Mouse (Mus musculus) pancreas, adult 10 weeks (tissue): ENCODE data around the gene Gm884. TPM values are rescaled to one million over a fixed set of nuclear protein-coding genes. Genes with fewer than 3 reads are reported as not detected.

Experiments used
- polyA plus RNA-seq: library from polyadenylated mRNA; stranded (reverse); fragments of 350-450 nt; fragmentation: Illumina TruSeq; extraction: RNeasy Lipid Tissue Mini Kit (QIAGEN cat#74804); gene quantifications from one replicate; pipeline ENCODE4 v1.2.3, GENCODE M21; 2015; ENCODE audit warnings: low read depth, low replicate concordance; ENCODE audit not compliant: insufficient read depth

The Gm884 gene
- polyA plus RNA-seq, result not detected

DNA sequence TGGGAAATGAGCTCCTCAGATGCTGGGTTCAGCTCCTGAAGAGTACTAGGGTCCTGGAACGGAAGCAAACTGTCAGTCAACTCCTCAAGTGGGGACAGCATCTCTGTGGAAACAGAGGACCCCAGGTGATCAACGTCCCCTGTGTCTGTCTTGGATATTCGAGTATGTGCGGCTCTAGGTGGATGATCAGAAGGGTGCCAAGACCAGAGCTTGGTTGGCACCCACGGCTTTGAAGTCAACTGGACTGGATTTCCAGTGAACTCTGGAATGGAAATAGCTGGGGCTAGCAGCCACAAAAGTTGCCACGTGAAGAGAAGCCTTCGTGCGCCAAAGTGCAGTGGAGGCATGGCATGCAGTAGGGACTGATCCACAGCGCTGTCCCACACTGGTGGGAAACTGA, at the start of gene Gm884:
Gm884 (minus strand) TSS at position 101 of the 400 bp plus-strand sequence.

DNA sequence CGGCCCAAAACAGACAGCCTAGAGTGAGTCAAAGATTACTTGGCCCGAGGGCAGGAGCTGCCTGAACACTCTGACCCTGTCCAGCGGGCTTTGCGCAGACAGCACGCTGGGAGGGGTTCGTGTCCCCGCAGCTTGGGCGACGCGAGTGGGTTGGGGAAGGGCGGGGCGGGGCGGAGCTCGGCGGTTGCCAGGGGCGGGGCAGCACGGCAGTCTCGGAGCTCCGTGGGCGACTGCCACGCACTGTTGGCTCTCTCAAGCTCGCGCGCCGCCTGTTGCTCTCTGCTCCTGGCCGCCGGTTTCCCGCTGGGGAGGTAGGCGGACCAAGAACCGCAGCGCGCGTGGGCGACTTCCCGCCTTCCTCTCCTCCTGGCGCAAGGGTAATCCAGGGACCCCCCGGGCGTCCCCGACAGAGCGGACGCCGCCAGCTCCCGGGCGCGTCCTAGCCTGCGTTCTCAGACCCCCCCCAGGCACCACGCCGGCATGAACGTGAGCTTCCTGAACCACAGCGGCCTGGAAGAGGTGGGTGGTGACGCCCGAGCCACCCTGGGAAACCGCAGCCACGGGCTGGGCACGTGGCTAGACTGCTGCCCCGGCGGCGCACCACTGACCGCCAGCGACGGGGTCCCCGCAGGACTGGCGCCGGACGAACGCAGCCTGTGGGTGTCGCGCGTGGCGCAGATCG, 28.5 kb upstream of the Gm884 start, which contains the start of gene Rprml:
Rprml (plus strand) TSS at position 270 of the 682 bp plus-strand sequence.

DNA sequence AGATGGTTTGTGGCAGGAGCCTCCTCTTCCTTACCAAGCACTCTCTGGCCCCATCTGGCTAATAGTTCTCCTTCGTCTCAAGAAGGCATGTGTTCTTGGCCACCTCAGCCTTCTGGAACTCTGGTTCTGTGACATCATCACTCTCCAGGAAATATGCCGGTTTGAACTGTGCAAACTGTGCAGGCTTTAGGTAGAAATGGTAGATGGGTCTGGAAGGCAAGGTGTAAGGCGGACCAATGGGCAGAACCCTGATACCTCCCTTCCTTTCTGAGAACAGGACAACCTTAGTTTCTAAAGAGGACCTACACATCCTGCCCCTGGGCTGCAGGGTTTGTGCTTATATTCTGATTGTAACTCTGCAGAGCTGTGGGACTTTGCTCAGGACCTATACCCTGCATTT, 17.9 kb upstream of the Gm884 start, which contains the start of gene Lyzl6:
Lyzl6 (minus strand) TSS at position 101 of the 400 bp plus-strand sequence.

DNA sequence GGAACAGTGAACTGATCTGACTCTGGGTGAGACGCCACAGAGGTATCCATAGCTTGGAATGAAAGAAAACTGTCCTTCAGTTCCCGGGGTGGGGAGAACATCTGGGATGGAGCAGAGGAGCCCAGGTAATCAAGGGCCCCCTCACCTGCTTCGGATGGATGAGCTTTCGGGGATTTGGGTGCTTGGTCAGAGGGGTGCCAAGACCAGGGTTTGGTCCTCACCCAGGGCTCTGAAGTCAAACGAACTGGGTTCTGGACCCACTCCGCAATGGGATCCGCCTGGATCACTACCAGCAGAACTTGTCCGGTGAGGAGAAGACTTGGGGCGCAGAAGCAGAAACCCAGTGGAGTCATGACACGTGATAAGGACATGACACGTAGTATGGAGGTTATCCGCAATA, 116.4 kb downstream of the Gm884 start, which contains the start of gene Lrrc37a:
Lrrc37a (minus strand) TSS at position 101 of the 400 bp plus-strand sequence.

Other genes starting within 250 kb of the Gm884 start
- 2.8 TPM for gene Plekhm1, start 208.5 kb downstream of the Gm884 start, polyA plus RNA-seq
- gene Lrrc37a, start 116.5 kb downstream of the Gm884 start, polyA plus RNA-seq, result not detected
- not detected for gene Lyzl6, start 17.8 kb upstream of the Gm884 start, polyA plus RNA-seq
- gene Rprml, start 28.4 kb upstream of the Gm884 start, polyA plus RNA-seq, result not detected
- gene Gosr2, start 76.8 kb upstream of the Gm884 start, polyA plus RNA-seq, result 16.4 TPM
- gene Wnt9b, start 128.7 kb upstream of the Gm884 start, polyA plus RNA-seq, result not detected
- gene Wnt3, start 153.0 kb upstream of the Gm884 start, polyA plus RNA-seq, result not detected